Mouse (Mus musculus) NIH3T3 (cell line): Measurements from ENCODE around the gene Iscu.
"Not testable (repeated sequence)": the region's sequence is repeated elsewhere in the genome, so short reads cannot be mapped to it uniquely, and the experiment has no call there.

Experiments
- DNase-seq: peaks from one replicate; pipeline ENCODE4 v3.0.0-alpha.2; 2012; ENCODE audit warnings: low read depth

Gene Iscu

GRCm38 (mm10) chr5:113755347-113756030 lies 17.1 kb upstream of the Iscu start:
- no peak for DNase-seq

GRCm38 (mm10) chr5:113761585-113761984 lies 11.0 kb upstream of the Iscu start:
- no peak for DNase-seq

GRCm38 (mm10) chr5:113764426-113764825 lies 8.1 kb upstream of the Iscu start:
- DNase-seq = no peak

DNA sequence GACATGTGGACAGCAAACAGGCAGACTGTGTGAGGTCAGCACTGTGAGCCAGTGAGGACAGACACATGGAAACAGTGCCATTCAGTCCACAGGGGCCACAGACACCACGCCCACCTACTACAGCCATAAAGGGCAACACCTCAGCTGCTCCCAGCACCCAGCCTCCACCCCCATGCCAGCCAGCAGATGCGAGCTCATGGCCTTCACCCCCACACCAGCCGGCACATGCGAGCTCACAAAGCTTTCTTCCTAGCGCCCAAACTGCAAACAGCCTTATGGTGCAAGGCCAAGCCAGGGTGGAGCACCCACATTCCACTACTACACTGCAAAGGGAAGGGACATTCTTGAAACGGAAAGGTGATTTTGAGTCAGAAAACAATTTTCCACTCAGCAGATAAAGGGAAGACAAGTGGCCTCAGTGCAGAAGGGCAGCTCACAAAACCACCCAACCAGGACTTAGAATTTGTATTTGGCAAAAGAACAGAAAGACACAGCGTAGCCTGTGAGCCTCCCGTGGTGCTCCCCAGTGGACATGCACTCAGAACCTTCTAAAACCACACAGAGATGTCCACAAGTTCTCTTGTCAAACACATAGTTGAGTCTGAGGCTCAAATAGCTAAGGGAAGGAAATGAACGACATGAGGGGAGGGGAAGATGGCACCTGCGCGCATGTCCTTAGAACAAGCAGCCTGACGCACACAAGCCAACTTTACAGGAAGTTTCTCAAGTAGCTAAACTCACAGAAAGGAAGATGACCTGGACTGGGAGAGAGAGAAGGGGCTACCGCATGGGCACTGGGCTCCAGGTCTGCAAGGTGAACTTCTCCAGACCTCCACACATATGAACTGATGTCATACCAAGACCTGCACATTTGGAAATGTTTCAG lies 6.7 kb upstream of the Iscu start:
- DNase-seq = no peak

DNA sequence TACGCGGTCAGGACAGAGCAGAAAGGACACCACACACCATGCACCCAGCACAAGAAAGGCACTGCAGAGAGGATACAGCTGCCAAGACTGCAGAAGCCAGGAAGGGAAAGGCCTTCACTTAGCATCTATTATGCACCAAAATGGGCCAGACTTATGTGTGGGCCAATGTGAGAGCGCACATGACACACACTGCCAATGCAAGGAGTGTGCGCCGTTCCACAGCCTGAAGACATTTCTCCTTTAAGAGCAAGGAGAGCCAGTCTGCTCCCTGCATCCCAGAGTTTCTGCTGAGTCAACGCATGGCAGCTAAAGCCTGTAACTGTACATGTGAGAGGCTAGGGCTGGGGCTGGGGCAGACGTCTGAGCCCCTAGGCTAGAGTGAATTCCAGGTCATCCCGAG lies 3.7 kb upstream of the Iscu start:
- no peak for DNase-seq

DNA sequence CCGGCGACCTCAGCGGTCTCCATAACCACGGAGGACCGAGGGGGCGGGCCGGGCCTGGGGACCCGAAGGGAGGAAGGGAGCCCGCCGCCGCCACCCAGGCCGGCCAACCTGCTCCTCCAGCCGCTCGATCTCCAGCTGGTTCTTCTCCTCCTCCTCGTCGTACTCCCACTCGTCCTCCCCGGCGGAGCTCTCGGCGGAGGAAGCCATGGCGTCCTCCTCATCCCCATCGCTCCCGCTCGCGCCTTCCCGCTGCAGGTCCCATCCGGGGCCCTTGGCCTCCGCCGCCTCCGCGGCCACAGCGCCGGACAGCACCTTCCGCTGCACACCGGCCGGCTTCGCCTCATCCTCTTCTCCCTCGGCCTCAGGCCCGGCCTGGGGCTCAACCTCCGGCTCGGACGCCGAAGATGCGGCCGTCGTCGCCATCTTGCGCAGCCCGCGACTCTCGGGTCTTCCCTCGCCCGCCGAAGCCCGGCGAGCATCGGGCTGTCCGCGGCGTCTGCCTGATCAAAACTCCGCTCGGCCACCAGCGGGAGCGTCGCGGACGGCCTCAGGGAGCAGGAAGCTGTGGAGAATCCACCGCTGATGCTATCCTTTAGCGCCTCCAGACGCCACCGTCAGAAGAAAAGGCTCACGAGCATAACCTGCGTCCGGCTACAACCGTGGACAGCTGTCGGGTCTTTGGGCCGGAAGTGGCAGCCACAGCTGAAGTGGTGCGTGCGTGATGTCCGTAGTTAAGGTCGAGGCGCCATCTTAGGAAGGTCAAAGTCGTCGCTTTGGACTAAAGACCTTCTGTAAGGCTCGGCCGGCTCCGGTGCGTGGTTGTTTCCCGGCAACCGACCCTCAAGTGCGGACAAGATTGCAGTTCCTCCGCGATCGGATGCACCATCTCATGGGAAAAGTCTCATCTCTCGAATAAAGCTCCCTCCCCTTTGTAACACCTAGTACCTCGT lies 1.1 kb upstream of the Iscu start:
- DNase-seq = peak; percentile 89

DNA sequence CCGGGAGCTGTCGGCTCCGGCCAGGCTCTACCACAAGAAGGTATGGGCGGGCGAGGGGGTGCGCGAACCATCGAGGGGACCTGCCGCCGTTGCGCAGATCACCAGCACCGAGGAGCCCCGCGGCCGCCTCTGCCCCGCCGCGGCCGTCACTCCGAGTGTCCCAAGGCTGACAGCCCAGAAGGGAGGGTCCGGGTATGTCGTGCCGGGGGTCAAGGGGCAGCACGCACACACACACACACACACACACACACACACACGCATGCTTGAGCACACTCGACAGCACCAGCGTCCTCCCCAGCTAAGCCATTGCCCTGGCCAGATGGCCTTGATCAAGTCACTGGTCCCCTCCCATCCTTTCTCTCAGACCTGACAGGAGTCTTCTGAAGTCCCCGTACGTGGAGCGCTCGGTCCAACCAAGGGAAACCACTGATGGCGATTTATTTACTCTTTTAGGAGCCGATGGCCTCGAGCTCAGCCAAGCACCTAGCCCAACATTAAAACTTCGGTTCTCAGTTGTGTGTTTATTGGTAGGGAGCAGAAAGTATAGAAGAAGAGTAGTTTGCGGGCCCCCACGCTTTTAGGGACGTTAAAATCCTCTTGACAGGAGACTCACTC lies 464 bp downstream of the Iscu start:
- no peak for DNase-seq

DNA sequence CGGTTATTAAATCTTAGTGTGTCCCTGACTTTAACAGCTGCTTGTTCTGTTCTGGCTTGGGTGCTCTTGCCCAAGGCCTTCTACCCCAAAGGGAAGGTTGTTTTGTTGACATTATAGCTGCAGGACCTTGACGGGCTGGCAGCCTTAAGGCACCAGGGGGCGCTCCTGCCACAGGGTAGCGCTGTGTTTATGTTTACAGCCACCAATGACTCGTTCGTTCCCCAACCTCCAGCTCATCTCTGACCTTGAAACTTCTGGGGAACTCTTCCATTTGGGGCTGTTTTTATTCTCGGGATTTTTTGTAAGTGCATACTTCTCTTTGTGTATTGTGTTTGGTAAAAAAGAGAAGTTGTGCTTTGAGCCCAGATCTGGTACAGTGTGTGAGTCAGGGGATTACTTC lies 1.1 kb downstream of the Iscu start:
- peak; percentile 95 for DNase-seq

DNA sequence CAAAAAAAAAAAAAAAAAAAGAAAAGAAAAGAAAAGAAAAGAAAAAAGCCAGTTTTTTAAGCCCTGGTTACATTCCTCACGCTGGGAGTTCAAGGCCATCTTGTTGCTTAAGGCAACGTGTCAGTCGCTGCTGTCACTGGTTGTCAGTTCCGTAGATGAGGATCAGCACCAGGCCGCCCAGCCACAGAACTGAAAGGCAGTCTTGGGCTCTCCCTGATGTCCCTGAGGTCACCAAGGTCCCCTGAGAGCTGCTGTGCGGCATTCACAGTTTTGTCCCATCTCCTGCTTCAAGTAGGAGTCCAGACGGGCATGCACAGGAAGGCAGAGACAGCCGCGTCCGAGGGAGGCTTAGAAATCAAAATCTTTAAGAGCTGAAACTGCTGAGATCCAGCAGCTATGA lies 3.0 kb downstream of the Iscu start:
- DNase-seq = no peak

DNA sequence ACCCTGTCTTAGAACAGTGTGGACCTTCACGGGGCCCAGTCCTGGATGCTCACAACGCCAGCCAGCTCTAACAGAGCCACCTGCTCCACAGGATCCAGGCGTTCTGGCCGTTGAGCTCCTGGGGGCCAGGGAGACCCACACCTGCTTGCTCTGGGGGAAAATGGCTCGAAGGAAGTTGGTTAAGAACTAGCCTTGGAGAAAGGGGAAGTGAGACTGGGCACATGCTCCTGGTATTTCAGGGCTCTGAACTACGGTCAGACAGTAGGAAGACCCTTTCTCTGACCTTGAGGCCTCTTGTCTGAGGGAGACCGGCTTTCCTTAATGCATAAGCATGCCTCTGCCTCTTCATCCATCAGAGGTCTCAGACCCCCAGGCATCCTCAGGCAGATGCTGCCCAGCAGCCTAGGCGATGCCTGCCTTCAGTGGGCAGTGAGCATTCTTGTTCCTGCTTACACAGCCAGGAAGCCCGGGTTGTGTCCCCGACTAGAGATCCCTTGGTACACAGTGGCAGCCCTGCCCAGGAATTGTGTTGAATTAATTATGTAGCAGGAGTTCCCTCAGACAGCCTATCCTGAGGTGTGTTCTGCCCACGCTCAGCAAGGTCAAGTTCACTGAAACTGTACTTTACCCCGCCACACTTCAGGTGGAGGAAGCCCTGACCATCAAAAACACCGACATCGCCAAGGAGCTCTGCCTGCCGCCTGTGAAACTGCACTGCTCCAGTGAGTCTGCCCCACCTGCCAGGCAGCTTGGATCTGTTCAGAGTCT lies 3.8 kb downstream of the Iscu start:
- no peak for DNase-seq

DNA sequence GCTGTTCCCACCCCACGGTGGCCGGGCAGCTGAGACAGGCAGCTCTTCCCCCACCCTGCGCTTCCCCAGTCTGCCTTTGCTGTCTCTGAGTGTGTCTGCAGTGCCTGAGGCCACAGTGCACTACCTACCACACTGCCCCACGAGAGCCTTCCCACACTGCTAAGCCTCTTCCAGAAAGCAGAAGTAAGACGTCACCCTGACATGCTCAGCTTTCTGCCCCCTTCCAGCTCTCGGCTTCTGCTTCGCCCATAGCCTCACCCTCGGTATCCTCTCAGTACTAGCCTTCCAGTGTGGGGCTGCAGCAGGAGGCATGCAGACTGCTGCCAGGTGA lies 4.3 kb downstream of the Iscu start:
- DNase-seq = no peak

DNA sequence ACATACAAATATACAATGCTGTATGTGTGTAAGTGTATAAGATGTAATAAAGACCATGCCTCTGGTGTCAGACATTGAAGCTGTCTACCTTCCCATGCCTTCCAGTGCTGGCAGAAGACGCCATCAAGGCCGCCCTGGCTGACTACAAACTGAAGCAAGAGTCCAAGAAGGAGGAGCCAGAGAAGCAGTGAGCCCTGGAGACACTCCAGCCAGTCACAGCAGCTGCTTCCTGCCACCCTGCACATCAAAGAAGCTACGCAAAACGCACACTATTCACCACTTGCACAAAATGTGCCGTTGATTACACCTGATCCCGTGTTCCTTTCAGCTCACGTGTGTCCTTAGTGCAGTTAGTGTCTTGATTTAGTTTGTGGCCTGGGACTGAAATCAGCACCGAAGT lies 5.2 kb downstream of the Iscu start:
- not testable (repeated sequence) for DNase-seq

GRCm38 (mm10) chr5:113779569-113779968 lies 7.0 kb downstream of the Iscu start:
- DNase-seq = no peak

- DNase-seq = no peak
These were observed 7.7 kb downstream of the Iscu start for GRCm38 (mm10) chr5:113780082-113780752.

DNA sequence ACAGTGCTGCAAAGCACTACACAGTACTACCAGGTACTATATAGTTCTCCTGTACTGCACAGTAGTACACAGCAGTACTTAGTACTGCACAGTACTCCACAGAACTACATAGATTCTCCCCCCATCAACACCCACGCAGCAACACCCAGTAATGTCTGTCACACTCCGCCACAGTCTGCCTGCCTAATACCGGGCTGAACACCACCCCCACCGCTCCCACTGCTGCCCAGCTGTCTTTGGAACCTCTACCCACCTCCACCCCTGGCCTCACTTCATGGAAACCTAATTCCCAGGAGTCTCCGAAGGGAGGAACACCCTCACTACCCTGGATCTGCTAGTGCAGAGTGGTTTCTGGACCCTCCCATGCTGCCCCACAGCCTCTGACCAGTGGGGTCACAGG lies 8.2 kb downstream of the Iscu start:
- no peak for DNase-seq

GRCm38 (mm10) chr5:113781254-113781653 lies 8.7 kb downstream of the Iscu start:
- peak; percentile 60 for DNase-seq

DNA sequence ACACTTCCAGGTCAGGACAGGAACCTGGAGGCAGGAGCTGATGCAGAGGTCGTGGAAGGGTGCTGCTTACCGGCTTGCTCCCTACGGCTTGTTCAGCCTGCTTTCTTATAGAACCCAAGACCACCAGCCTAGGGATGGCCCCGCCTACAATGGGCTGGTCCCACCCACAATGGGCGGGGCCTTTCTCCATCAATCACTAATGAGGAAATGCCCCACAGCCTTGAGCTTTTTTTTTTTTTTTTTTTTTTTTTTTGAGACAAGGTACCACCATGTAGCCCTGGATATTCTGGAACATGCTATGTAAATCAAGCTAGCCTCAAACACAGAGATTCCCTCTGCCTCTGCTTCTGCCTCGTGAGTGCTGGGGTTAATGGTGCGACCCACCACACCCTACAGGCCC lies 9.3 kb downstream of the Iscu start:
- DNase-seq = no peak

GRCm38 (mm10) chr5:113782624-113783023 lies 10.1 kb downstream of the Iscu start:
- DNase-seq = peak; percentile 68

DNA sequence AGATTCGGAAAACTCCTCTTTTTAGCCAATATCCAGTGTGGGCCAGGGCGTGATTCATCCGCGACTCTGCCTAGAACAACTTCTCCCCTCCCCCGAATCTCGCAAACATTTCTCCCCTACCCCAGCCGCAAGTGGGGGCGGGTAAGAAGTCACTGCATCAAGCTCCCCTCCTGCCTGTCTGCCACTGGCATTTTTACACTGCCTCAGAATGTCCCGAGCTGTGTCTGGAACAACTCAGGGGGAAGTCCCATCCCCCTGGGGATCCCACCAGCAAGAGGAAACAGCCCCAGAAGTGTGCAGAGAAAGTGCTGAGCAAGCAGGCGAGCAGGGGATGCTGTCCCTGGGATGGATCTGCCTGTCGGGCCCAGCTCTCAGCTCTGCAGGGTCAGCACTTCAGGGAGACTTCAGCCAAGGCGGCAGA lies 11.0 kb downstream of the Iscu start:
- DNase-seq = peak; percentile 92

- DNase-seq = peak; percentile 94
These were observed 11.6 kb downstream of the Iscu start for GRCm38 (mm10) chr5:113784104-113784503.

DNA sequence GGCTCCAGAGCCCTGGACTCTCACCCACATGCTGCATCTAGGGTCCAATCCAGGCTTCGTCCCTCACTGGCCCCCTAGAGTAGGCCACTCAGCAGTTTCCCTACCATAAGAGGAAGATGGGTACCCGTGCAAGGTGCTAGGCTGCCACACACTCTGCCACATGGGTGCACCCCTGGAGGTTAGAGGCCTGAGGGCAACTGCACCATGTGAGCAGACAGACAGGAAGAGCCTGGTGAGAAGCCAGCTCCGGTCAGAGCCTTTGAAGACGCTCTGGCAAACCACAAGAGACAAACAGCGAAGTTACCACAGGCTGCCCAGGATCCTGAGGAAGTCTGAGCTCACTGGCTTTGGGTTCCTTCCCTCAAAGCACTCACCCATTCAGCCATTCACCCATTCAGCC lies 14.4 kb downstream of the Iscu start:
- no peak for DNase-seq
